Mouse (Mus musculus): ENCODE measurements around the gene Ikbke.
"Not testable (repeated sequence)": the region's sequence is repeated elsewhere in the genome, so short reads cannot be mapped to it uniquely, and the experiment has no call there.

Gene Ikbke

GRCm38 (mm10) chr1:131284167-131284566 lies 4.8 kb upstream of the Ikbke start:
- DNase-seq (ENCODE audit: extremely low read depth, low read depth, low spot score) = no peak

GRCm38 (mm10) chr1:131281731-131282130 lies 2.3 kb upstream of the Ikbke start:
- DNase-seq (ENCODE audit: extremely low read depth, low read depth, low spot score) = no peak

GRCm38 (mm10) chr1:131280280-131280679 lies 874 bp upstream of the Ikbke start:
- no peak for DNase-seq (ENCODE audit: extremely low read depth, low read depth, low spot score)

GRCm38 (mm10) chr1:131278606-131279455 lies 575 bp downstream of the Ikbke start:
- no peak for DNase-seq (ENCODE audit: extremely low read depth, low read depth, low spot score)

- no peak for DNase-seq (ENCODE audit: extremely low read depth, low read depth, low spot score)
Observed at GRCm38 (mm10) chr1:131276831-131277230, 2.6 kb downstream of the Ikbke start.

- DNase-seq (ENCODE audit: extremely low read depth, low read depth, low spot score) = no peak
Observed at GRCm38 (mm10) chr1:131275577-131275976, 3.8 kb downstream of the Ikbke start.

- DNase-seq (ENCODE audit: extremely low read depth, low read depth, low spot score) = no peak
Observed at GRCm38 (mm10) chr1:131274725-131275539, 4.5 kb downstream of the Ikbke start.

- DNase-seq (ENCODE audit: extremely low read depth, low read depth, low spot score) = no peak
Observed at GRCm38 (mm10) chr1:131269797-131270578, 9.4 kb downstream of the Ikbke start.

- no peak for DNase-seq (ENCODE audit: extremely low read depth, low read depth, low spot score)
Observed at GRCm38 (mm10) chr1:131268776-131269175, 10.6 kb downstream of the Ikbke start.

GRCm38 (mm10) chr1:131263905-131264304 lies 15.5 kb downstream of the Ikbke start:
- DNase-seq (ENCODE audit: extremely low read depth, low read depth, low spot score) = no peak

GRCm38 (mm10) chr1:131260309-131260656 lies 19.1 kb downstream of the Ikbke start:
- DNase-seq (ENCODE audit: extremely low read depth, low read depth, low spot score) = no peak

GRCm38 (mm10) chr1:131259632-131260308 lies 19.6 kb downstream of the Ikbke start:
- no peak for DNase-seq (ENCODE audit: extremely low read depth, low read depth, low spot score)

GRCm38 (mm10) chr1:131257288-131257687 lies 22.1 kb downstream of the Ikbke start:
- DNase-seq (ENCODE audit: extremely low read depth, low read depth, low spot score) = no peak

- not testable (repeated sequence) for DNase-seq (ENCODE audit: extremely low read depth, low read depth, low spot score)
Observed at GRCm38 (mm10) chr1:131252516-131253250, 26.7 kb downstream of the Ikbke start.

GRCm38 (mm10) chr1:131246433-131247395 lies 32.7 kb downstream of the Ikbke start:
- DNase-seq (ENCODE audit: extremely low read depth, low read depth, low spot score) = no peak

GRCm38 (mm10) chr1:131245926-131246325 lies 33.5 kb downstream of the Ikbke start:
- DNase-seq (ENCODE audit: extremely low read depth, low read depth, low spot score) = no peak

- no peak for DNase-seq (ENCODE audit: extremely low read depth, low read depth, low spot score)
Observed at GRCm38 (mm10) chr1:131245089-131245856, 34.1 kb downstream of the Ikbke start, which contains the start of gene Rassf5. Gene Rassf5 (minus strand): TSS chr1:131245258.

- no peak for DNase-seq (ENCODE audit: extremely low read depth, low read depth, low spot score)
Observed at GRCm38 (mm10) chr1:131244536-131245088, 34.8 kb downstream of the Ikbke start.

All from fat pad, adult 2 months (tissue).